Mouse (Mus musculus) CD4-positive, CD25-positive, alpha-beta regulatory T cell, adult 2 months (primary cell): ENCODE data around the gene Pptc7.
A peak's percentile ranks its signal among the peaks of the same experiment; 100 is the strongest.

ENCODE experiments used
- DNase-seq: peaks from one replicate; pipeline ENCODE4 v3.0.0-alpha.2; 2012; ENCODE audit warnings: low read depth, low spot score

Gene Pptc7

DNA sequence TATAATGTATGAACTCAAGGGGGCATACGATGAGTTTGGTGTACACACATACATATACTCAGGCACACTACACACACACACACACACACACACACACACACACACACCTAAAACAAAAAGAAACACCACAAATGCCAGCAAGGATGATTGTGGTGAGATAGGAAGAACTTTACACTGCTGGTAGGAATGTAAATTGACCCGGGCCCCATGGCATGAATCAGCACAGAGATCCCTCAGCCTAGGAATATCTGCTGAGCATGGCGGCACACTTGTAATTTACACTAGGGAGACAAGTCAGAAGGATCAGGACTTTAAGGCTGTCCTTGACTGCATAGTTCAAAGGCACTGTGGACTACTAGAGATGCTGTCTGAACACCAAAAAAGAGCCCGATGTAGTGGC is 46.1 kb downstream of the Pptc7 start:
- no peak for DNase-seq

DNA sequence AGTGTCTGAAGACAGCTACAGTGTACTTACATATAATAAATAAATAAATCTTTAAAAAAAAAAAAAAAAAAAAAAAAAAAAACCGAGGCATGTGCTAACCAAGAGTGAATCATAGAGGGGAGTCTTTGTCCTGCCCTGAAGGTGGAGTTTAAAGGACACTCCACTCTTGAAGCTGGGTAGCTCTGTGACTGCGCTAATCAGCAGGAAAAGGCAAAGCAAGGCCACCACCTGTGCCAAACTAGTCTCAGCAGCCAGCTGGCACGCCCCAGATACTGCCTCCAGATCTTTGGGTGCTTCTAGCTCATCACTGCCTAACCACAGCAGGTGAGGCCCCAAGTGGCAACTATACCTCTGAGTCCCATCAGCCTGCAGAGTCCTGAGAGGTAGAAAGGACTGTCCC is 50.5 kb downstream of the Pptc7 start:
- DNase-seq, result no peak

DNA sequence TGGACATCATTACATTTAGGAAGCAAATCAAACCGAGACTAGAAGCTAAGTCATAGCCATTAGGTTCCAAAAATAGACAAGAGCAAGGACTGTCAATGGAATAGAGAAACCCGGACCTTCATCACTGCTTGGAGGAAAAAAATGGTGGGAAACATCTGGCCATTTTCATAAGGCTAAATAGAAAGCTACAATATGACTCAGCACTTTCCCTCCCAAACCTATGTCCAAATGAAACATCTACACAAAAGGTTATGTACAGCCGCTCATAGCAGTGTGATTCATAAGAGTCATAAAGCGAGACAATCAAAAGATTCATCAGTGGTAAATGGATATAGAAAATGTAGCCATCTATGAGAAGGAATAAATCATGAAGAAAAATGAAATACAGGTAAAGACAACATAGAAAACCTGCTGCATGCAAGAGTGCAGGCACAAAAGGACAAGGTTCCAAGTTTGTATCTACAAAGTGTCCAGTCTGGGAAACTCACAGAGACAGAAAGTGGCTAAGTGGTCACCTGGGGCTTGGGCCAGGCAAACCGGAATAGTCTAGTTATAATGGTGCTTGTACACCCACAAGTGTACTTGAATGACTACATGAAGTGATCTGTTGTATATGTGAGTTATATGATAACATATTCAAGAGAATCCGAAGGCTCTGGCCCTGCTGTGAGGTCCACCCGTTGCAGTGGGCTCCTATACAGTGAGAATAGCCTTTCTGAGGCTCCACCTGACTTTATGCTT is 52.6 kb downstream of the Pptc7 start:
- no peak for DNase-seq

GRCm38 (mm10) chr5:122342874-122343273 is 58.7 kb downstream of the Pptc7 start:
- no peak for DNase-seq

DNA sequence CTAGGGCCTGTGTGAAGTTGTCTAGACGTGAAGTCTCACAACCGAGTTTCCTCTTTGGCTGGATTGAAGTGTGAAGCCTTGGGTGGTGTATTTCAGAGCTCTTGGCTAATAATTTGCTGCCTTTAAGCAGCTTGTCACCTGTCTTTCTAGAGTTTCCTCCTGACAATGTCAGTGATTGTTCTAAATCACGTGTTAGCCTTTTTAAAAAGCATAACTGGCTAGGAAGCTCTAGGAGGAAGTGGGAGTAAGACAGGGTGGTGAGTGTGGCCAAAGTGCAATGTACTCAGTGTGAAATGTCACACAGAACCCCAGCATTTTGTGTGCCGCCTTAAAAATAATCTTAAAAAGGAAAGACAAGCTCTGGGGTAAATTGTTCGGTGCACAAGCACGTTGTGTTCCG is 59.6 kb downstream of the Pptc7 start:
- DNase-seq, result no peak

DNA sequence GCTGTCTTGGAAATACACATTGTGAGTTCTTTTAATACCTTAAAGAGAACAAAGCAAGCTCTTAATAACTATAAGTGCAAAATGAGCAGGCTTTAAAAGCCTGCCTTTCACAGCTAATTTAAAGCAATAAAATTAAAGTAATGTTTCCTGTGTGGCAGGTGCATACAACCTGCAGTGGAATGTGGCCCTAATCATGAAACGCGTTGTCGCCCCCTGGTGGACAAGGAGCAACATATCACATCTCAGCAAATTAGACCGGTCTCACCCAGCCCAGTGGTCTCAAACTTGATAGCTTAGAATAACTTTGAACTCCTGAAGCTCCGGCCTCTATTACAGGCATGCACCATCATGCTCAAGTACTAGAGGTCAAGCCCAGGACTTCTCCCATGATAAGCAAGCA is 60.1 kb downstream of the Pptc7 start:
- peak; percentile 92 for DNase-seq

GRCm38 (mm10) chr5:122345777-122346176 is 61.6 kb downstream of the Pptc7 start:
- no peak for DNase-seq

DNA sequence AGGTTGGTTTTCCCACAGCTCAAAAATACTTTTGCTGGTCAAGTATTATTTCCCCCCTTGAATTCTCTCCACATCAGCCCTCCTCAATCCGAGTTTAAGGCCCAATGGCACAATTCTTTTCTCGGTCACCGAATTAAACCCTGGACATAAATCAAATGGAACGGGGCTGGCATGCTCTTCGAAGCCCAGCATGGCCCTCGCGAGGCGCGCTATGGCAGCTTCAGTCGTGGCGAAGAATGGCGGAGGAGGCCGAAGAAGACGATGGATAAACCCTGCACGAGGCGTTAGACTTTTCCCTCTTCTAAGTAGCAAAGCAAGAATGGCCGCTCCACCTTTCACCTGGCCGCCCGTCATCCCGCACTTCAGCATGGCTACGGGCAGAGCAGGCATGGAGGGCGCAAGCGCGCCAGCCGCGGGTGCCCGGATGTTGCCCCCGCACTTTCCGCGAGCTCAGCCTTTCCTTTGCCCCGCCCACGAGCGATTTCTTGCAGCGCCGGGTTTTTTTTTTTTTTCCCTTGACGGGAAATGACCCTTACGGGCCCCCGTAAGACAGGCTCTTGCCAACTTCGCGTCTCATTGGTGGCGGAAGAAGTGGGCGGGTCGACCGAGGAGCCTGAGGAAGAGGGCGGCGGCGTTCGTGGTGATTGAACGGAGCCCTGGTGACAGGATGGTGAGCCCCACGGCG is 69.8 kb downstream of the Pptc7 start, which contains the start of the genes Rad9b and Vps29:
Rad9b (minus strand) TSS at position 427 of the 685 bp plus-strand sequence.
Vps29 (plus strand) TSS at position 563 of the 685 bp plus-strand sequence.
- peak; percentile 100 for DNase-seq

DNA sequence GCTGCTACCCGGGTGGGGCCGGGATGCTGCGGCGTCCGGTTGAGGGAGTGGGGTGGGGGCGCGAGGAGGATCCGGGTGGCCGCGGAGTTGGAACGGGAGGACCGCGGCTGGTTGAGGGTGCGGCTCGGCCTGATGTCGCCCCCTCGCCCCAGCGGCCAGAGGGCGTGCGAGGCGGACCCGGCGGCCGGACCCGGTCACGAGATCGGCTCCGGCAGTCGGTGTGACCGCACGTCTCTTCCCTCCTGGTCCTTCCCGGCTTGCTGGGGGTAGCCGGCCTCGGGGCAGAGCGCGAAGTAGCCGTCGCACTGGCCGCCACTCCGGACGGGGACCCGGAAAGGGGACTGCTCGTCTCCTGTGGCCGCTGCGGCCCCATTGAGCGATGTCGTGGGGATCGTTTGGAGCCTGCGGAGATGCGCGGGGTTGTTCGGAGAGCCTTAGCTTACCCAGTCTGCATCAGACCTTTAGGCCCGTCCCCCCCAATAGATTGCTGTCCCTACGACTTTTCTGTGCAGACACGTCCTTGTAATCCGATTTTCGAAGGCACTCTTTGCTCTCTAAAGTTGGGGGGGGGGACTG is 70.4 kb downstream of the Pptc7 start:
- no peak for DNase-seq

GRCm38 (mm10) chr5:122371591-122372191 is 87.5 kb downstream of the Pptc7 start, which contains the start of gene Gpn3:
TSS of gene Gpn3 (plus strand) at chr5:122371876.
- DNase-seq, result no peak

DNA sequence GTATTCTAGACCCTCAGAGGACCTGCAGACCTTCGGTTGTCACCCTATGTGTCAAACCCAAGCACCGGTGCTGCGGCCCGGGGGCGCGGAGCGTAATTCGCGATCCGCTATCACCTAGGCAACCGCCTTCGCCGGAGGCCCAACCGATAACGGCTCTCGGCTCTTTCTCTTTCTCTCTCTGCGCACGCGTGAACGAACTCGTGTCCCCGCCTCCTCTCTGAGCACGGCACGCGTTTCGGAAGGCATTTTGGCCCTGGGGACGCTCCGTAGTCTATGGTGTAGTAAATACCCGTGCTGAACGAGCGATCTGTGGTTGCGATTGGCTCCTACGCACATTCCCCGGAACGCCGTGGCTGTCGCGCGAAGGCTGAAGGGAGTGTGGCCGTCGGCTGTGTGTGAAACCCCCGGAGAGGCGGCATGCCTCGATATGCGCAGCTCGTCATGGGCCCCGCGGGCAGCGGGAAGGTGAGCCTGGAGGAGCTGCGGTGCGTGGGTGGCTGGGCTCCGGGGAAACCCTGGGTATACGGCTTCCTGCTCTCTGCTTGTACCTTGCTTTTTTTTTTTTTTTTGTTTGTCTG is 88.1 kb downstream of the Pptc7 start, which contains the start of gene Fam216a:
Fam216a (minus strand) TSS at position 173 of the 578 bp plus-strand sequence.
- DNase-seq, result peak; percentile 100

DNA sequence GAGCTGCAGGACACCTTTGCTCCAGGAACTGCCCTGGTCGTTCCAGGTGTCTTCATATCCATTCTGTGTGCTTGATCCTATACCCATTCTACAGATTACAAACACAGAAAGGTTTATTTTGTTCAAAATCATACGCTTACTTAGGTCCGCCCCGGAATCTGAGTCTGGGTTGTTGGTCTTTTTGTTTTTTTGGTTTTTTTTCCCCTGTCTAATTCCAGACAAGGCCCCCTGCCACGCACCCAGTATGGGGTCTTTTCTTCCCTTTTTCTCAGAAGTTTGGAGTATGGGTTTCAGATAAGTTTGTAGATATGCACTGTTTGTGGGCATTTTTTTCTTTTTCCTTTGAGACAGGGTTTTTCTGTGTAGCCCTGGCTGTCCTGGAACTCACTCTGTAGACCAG is 88.7 kb downstream of the Pptc7 start:
- no peak for DNase-seq
